Mouse (Mus musculus) testis, adult 10 weeks (tissue): ENCODE data around the gene 4921507P07Rik. TPM values are rescaled to one million over a fixed set of nuclear protein-coding genes. Genes with fewer than 3 reads are reported as not detected.

Experiments used
- polyA plus RNA-seq: library from polyadenylated mRNA; stranded (reverse); fragments of 350-450 nt; fragmentation: Illumina TruSeq; extraction: RNeasy Lipid Tissue Mini Kit (QIAGEN cat#74804); gene quantifications from one replicate; pipeline ENCODE4 v1.2.3, GENCODE M21; 2014; ENCODE audit warnings: low read depth, low replicate concordance

Gene 4921507P07Rik
- polyA plus RNA-seq: 733 TPM

DNA sequence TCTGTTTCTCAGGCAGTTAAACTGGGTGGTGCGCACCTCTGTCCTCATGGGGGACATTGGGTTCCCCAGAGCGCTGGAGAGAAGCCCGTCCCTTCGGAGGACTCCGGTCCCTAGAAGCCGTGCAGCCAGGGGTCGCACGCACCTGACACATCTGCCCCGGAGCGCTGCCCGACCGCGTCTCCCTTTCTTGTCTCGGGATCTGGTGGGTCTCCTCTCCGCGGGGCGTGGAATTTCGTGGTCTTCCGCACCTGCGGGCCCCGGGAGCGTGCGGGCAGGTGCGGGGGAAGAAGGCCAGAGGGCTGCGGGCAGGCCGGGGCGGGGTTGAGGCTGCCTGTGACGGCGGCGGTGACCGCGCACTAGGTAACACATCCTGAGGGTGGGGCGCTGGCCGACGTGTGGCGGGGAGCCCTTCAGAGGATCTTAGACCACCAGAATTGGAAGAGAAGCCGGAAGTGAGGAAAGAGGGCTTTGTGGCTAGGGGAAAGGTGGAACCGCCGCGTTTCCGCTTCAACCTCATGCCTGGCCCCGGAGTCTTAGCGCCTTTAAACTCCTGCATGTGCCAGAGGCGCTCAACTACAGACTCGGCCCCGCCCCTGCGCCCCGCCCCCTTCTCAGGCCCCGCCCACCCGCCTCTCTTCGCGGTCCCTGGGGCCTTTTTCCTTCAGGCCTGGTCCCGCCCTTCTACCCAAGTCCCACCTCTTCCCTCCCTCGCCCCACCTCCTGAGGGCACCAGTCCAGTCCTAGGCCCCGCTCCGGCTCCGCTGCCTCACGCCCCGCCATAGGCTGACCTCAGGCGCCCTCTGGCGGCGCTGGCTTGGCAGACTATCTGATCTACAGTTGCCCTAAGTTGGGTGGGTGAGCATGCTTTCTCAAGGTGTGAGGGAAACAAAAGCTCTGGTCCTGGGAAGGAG, at the start of gene 4921507P07Rik:
TSS of gene 4921507P07Rik (minus strand) at position 332 of the 911 bp plus-strand sequence.

GRCm38 (mm10) chr6:50566141-50566996, 30.1 kb downstream of the 4921507P07Rik start, which contains the start of gene Cycs:
Gene Cycs (minus strand): TSS chr6:50566538.

Other genes starting within 250 kb of the 4921507P07Rik start
- gene Osbpl3, start 140.4 kb downstream of the 4921507P07Rik start, polyA plus RNA-seq: 0.36 TPM
- gene Cycs, start 30.1 kb downstream of the 4921507P07Rik start, polyA plus RNA-seq: 67.6 TPM
- not detected for gene Npvf, start 57.8 kb upstream of the 4921507P07Rik start, polyA plus RNA-seq